Mouse (Mus musculus) embryo, embryonic 11 days (tissue): ENCODE data around the gene Vmn1r170.
"Not testable (repeated sequence)": the region's sequence is repeated elsewhere in the genome, so short reads cannot be mapped to it uniquely, and the experiment has no call there.

Source experiments
- DNase-seq: peaks from one replicate; pipeline ENCODE4 v3.0.0-alpha.2; 2015

Gene Vmn1r170

DNA sequence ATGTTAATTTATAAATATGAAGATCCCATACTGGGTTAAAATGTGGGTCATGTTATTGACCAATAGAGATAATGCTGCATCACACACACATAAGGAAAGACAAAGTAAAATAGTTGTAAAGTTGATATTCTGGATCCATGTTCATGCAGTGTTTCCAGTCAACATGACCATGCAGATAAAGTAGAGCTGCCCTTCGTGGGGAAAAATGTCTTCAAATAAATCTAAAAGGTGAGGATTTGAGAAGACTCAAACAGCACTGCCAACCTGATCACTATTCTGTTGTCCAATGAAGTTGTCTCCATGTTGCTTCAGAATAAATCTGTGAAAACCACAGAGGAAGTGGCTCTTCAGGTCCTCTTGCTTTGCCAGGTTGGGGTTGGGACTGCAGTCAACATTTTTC, at the start of gene Vmn1r170:
Vmn1r170 (plus strand) TSS at position 301 of the 400 bp plus-strand sequence.
- not testable (repeated sequence) for DNase-seq

DNA sequence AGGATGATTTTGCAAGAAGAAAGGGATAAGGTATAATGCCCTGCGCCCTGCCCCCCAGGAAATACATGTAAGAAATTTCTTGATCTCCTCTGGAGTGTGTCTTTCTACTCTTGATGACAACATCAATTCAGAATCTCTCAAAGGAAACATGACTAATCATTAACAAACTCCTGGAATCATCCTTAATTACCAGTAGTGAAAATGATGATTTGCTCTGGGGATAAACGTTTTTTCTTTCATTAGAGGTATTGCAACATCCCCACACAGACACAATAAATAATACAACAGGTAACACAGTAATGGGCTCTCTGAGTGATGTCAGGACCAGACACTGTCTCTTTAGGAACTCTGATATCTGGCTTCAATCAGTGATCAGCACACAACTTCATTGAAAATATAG, 30.7 kb upstream of the Vmn1r170 start, which contains the start of gene Vmn1r169:
Vmn1r169 (plus strand) TSS at position 301 of the 400 bp plus-strand sequence.
- not testable (repeated sequence) for DNase-seq

- DNase-seq = no peak
These were observed 24.4 kb downstream of the Vmn1r170 start, which contains the start of gene Vmn1r171 for GRCm38 (mm10) chr7:23630422-23630821. TSS of gene Vmn1r171 (plus strand) at chr7:23630722.
